ENCODE assay signal across 25 mouse cellular contexts in genomic region chr1:135495048-135495447, GRCm38 (mm10).
"Had no signal": no experiment of that assay in that cellular context is flagged by ENCODE, and none has a peak within 500 bp of the region (broad histone marks: within the 10 kb centered on the region; RNA-seq: fewer than 3 reads in every experiment).

No protein-coding gene starts in this region.

- H3K27me3 ChIP-seq: heart, embryonic 12.5 days; heart, embryonic 15.5 days; hindbrain, embryonic 13.5 days; hindbrain, embryonic 15.5 days; kidney, embryonic 15.5 days; limb, embryonic 15.5 days; liver, embryonic 12.5 days had no signal

- H3K27ac ChIP-seq: heart, embryonic 10.5 days; heart, embryonic 15.5 days; hindbrain, embryonic 13.5 days; hindbrain, embryonic 15.5 days; hindbrain, postnatal 0 days; kidney, embryonic 15.5 days; kidney, postnatal 0 days; limb, embryonic 13.5 days; limb, embryonic 15.5 days; liver, embryonic 12.5 days; liver, embryonic 14.5 days had no signal

- DNase-seq: gastrocnemius, postnatal 14 days; gastrocnemius, postnatal 36 days; heart, adult 11 months; heart, postnatal 10 days; kidney, adult 11 months; kidney, adult 2 months; kidney, adult 9 months; kidney, postnatal 14 days; kidney, postnatal 36 days; layer of hippocampus, adult 9-11 months; layer of hippocampus, postnatal 36 days; left cerebral cortex, postnatal 4 days had no signal

- H3K4me2 ChIP-seq: heart, embryonic 12.5 days; heart, embryonic 15.5 days; hindbrain, embryonic 13.5 days; hindbrain, embryonic 15.5 days; kidney, embryonic 15.5 days; limb, embryonic 13.5 days; limb, embryonic 15.5 days; liver, embryonic 12.5 days had no signal

- H3K36me3 ChIP-seq: heart, embryonic 12.5 days; heart, embryonic 15.5 days; hindbrain, embryonic 13.5 days; hindbrain, embryonic 15.5 days; kidney, embryonic 15.5 days; limb, embryonic 13.5 days; limb, embryonic 15.5 days; liver, embryonic 12.5 days had no signal

- H3K4me3 ChIP-seq: heart, embryonic 10.5 days; heart, embryonic 12.5 days; heart, embryonic 15.5 days; hindbrain, embryonic 13.5 days; hindbrain, embryonic 15.5 days; kidney, embryonic 15.5 days; limb, embryonic 13.5 days; limb, embryonic 15.5 days; liver, embryonic 12.5 days had no signal

- ATAC-seq: hindbrain, postnatal 0 days; intestine, embryonic 16.5 days; liver, embryonic 12.5 days had no signal

- H3K9me3 ChIP-seq: heart, embryonic 10.5 days; heart, embryonic 12.5 days; heart, embryonic 15.5 days; hindbrain, embryonic 13.5 days; hindbrain, embryonic 15.5 days; kidney, embryonic 15.5 days; limb, embryonic 13.5 days; limb, embryonic 15.5 days; liver, embryonic 12.5 days had no signal

- H3K4me1 ChIP-seq: liver, embryonic 12.5 days had no signal

- H3K9ac ChIP-seq: heart, embryonic 12.5 days; heart, embryonic 15.5 days; hindbrain, embryonic 13.5 days; hindbrain, embryonic 15.5 days; kidney, embryonic 15.5 days; limb, embryonic 13.5 days; limb, embryonic 15.5 days; liver, embryonic 12.5 days; liver, embryonic 14.5 days had no signal
